Mouse (Mus musculus) liver, embryonic 13.5 days (tissue): ENCODE results near the gene Apopt1. TPM values are rescaled to one million over a fixed set of nuclear protein-coding genes. Genes with fewer than 3 reads are reported as not detected.

Experiments
- ATAC-seq: fragments of 200-750 bp; cut with Nextera tagmentation; 2 replicates; pipeline ENCODE4 v1.8.0; 2017; ENCODE audit warnings: low read depth, mild to moderate bottlenecking, moderate number of reproducible peaks, moderate library complexity
- DNase-seq: peaks from one replicate; pipeline ENCODE4 v3.0.0; 2022
- H3K27ac ChIP-seq: fragments of 300-500 bp; sonication (generic); 2 replicates; pipeline ENCODE4 v1.5.1; 2015; ENCODE audit warnings: moderate library complexity, mild to moderate bottlenecking, inconsistent platforms
- H3K27me3 ChIP-seq: fragments of 300-500 bp; sonication (generic); 2 replicates; pipeline ENCODE4 v1.6.1; 2015; ENCODE audit warnings: mild to moderate bottlenecking, inconsistent platforms
- H3K36me3 ChIP-seq: fragments of 300-500 bp; sonication (generic); 2 replicates; pipeline ENCODE4 v1.6.1; 2015; ENCODE audit warnings: mild to moderate bottlenecking, inconsistent platforms
- H3K4me1 ChIP-seq: fragments of 300-500 bp; sonication (generic); replicated peaks from 2 replicates; pipeline ENCODE4 v1.6.1; 2015; ENCODE audit warnings: inconsistent platforms
- H3K4me2 ChIP-seq: fragments of 300-500 bp; sonication (generic); 2 replicates; pipeline ENCODE4 v1.6.1; 2015; ENCODE audit warnings: inconsistent platforms, mild to moderate bottlenecking, moderate library complexity
- H3K4me3 ChIP-seq: fragments of 300-500 bp; sonication (generic); replicated peaks from 2 replicates; pipeline ENCODE4 v1.5.1; 2015; ENCODE audit warnings: mild to moderate bottlenecking, inconsistent platforms
- H3K9ac ChIP-seq: fragments of 300-500 bp; sonication (generic); 2 replicates; pipeline ENCODE4 v1.6.1; 2015; ENCODE audit warnings: mild to moderate bottlenecking, inconsistent platforms
- H3K9me3 ChIP-seq: fragments of 300-500 bp; sonication (generic); replicated peaks from 2 replicates; pipeline ENCODE4 v1.6.1; 2016; ENCODE audit warnings: inconsistent platforms
- WGBS: fragments of 180-500 bp; shearing (Covaris S2); methylation state at CpG from one replicate; pipeline ENCODE4 v1.1.7; 2015; ENCODE audit not compliant: insufficient replicate concordance; 5-methylcytosine and 5-hydroxymethylcytosine counted together
- polyA plus RNA-seq: library from polyadenylated mRNA; unstranded; fragments of >200 nt; fragmentation: Nextera tagmentation; extraction: Ambion mirVana; gene quantifications from 2 replicates; pipeline ENCODE4 v1.2.1, GENCODE M21; 2015

Apopt1 gene
- polyA plus RNA-seq, 1 experiment from 2014 or later: 28.8 TPM

DNA sequence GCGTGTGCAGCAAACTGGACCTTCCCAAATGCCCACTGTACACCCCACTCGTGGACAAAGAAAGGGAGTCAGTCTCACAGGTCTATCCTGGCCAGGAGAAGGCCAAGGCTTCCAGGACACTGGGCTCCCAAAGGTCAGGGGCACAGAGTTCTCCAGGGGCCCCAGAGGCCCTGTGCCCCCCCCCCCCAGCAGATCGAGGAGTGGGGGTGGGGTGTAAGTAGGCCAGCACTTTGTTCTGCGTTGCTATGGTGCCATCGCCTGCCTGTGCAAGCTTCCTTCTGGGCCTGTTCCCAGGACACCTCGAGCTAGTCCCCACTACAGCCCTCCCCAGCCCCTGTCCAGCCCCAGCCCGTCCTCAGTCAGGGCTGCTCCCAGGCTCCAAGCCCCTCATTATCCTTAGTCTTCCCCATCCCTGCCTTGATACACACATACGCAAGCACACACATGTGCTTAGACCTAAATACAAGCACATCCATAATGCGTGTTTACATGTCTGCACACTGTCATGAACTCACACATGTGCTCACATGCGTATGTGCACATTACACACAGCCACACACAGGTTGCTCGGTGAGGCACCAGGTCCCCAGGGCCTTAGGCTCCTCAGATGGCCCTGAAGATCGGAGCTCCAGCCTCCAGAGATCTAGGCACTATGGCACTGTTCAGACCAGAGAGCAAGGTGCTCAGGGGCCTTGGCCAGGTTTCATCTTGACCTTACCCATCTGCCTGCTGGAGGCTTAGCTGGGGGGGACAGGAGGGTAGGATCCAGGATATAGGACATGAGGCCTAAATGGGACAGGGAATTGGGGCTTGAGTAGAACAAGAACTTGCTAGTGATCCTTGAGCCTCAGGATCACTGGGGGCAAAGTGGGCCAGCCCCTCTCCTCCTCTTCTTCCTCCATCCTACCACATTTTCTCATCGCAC lies 17.9 kb upstream of the Apopt1 start:
- H3K4me3 ChIP-seq: no peak overlapping the region
- DNase-seq (no peak), ATAC-seq (no peak)
- no peaks in the 10 kb centered on the region for H3K36me3 ChIP-seq
- H3K9me3 ChIP-seq: no peaks in the 10 kb centered on the region
- 0 out of 2 replicates have a peak overlapping the region, but pooled peaks have one; percentile 34 for H3K27ac ChIP-seq
- WGBS: 56% methylated on average over 13 of the region's 13 CpGs
- peaks cover 39% of the 10 kb centered on the region for H3K4me1 ChIP-seq
- no peak overlapping the region for H3K9ac ChIP-seq
- H3K27me3 ChIP-seq: 0 out of 2 replicates have a peak, but pooled peaks cover 3% of the 10 kb centered on the region
- H3K4me2 ChIP-seq: no peak overlapping the region

DNA sequence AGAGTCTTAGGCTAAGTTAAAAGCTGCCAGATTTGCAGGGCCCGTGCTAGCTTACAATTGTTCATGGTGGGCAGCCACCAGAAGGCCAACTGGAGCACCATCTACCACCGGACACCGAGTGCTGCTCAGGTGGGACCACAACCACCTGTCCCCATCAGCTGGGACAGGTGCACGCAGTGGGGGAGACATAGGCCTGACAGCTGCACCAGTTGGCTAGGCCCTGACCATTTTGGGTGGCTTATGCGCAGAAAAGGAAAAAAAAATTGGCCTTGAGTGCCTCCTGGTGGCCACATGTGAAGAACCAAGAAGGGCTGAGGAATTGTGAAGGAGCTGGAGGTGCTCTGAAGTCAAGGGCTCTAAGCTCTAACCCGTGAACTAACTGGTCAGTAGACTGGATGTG lies 16.8 kb upstream of the Apopt1 start:
- Histone ChIP-seq H3K4me2 (no peak overlapping the region), H3K27me3 (0 out of 2 replicates have a peak, but pooled peaks cover 3% of the 10 kb centered on the region), H3K27ac (no peak overlapping the region), H3K9me3 (no peaks in the 10 kb centered on the region), H3K4me3 (no peak overlapping the region), H3K4me1 (peaks cover 39% of the 10 kb centered on the region), H3K36me3 (no peaks in the 10 kb centered on the region), H3K9ac (no peak overlapping the region)
- peak; percentile 45 for DNase-seq
- no peak for ATAC-seq
- 24% methylated on average over 6 of the region's 6 CpGs for WGBS

DNA sequence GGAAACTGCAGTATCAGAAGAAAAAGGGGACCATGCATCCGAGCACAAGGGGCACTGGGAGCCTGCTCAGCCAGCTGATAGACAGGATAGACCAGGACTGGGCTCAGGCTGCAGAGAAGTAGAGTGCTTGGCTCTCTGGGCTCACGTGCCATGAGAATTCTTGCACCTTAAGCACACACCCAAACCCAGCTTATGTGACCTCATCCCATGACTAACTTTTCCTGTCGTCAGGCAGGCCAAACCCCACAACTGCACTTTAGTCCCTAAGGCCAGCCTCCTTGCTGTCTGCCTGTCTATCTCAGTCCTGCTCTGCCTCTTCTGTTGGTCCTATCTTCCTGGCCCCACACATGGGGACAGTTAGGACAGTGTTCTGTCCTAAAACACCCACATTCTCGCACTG lies 15.4 kb upstream of the Apopt1 start:
- no peaks in the 10 kb centered on the region for H3K36me3 ChIP-seq
- H3K27ac ChIP-seq: no peak overlapping the region
- H3K9me3 ChIP-seq: no peaks in the 10 kb centered on the region
- H3K4me3 ChIP-seq: no peak overlapping the region
- no peak overlapping the region for H3K9ac ChIP-seq
- ATAC-seq (no peak), DNase-seq (no peak)
- WGBS: 44% methylated on average over 4 of the region's 4 CpGs
- H3K4me1 ChIP-seq: peaks cover 28% of the 10 kb centered on the region
- H3K4me2 ChIP-seq: no peak overlapping the region
- 0 out of 2 replicates have a peak, but pooled peaks cover 3% of the 10 kb centered on the region for H3K27me3 ChIP-seq

DNA sequence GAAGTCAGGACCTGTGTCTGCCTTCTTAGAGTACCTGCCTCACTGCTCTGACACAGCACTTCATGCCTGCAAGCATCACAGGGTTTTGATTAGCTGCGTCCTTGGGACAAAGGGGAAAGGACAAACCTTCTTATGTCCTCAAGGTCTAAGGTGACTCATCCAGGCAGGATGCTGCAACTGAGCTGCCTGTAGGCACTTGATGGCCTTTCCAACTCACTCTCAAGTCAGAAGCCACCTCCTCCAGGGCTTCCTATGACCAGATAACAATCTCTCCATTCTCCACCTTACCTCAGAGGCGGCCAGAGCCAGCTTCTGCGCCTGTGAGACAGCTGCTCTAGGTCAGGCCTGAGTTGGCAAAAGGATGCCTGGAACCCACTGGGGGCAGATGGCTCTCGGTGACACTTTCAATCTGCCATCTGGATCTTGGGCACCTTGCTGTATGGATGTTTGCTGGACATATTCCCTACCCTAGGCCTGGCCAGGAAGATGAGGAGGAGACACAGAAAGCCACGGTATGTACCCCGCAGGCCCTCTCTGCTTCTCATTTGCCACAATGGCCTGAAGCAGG lies 14.6 kb upstream of the Apopt1 start:
- H3K27me3 ChIP-seq: 0 out of 2 replicates have a peak, but pooled peaks cover 3% of the 10 kb centered on the region
- WGBS: 74% methylated on average over 6 of the region's 6 CpGs
- no peak overlapping the region for H3K4me3 ChIP-seq
- no peaks in the 10 kb centered on the region for H3K36me3 ChIP-seq
- H3K9ac ChIP-seq: no peak overlapping the region
- H3K4me1 ChIP-seq: peaks cover 20% of the 10 kb centered on the region
- H3K27ac ChIP-seq: no peak overlapping the region
- H3K9me3 ChIP-seq: no peaks in the 10 kb centered on the region
- no peak overlapping the region for H3K4me2 ChIP-seq
- ATAC-seq (no peak), DNase-seq (no peak)

DNA sequence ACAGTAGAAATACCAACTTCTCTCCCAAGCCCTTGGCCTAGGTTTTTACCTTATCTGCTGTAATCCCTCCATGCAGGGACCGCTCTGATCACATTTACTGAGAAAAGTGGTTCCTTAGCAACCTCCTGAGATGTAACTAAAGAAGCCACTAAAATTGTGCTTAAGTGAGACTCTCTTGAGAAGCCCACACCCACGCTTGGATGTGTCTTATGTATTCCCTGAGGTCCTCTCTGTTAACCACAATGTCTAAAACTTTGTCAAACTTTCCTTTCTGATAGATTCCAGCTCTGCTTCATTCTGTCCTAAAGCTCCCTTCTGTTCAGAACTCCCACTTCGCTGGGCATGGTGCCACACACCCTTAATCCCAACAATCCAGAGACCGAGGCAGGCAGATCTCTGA lies 13.5 kb upstream of the Apopt1 start:
- H3K27ac ChIP-seq: no peak overlapping the region
- DNase-seq (no peak), ATAC-seq (no peak)
- H3K9me3 ChIP-seq: no peaks in the 10 kb centered on the region
- 0 out of 2 replicates have a peak, but pooled peaks cover 3% of the 10 kb centered on the region for H3K27me3 ChIP-seq
- no peaks in the 10 kb centered on the region for H3K36me3 ChIP-seq
- 69% methylated on average over 4 of the region's 4 CpGs for WGBS
- no peak overlapping the region for H3K4me3 ChIP-seq
- no peak overlapping the region for H3K4me2 ChIP-seq
- H3K4me1 ChIP-seq: peaks cover 9% of the 10 kb centered on the region
- H3K9ac ChIP-seq: no peak overlapping the region

DNA sequence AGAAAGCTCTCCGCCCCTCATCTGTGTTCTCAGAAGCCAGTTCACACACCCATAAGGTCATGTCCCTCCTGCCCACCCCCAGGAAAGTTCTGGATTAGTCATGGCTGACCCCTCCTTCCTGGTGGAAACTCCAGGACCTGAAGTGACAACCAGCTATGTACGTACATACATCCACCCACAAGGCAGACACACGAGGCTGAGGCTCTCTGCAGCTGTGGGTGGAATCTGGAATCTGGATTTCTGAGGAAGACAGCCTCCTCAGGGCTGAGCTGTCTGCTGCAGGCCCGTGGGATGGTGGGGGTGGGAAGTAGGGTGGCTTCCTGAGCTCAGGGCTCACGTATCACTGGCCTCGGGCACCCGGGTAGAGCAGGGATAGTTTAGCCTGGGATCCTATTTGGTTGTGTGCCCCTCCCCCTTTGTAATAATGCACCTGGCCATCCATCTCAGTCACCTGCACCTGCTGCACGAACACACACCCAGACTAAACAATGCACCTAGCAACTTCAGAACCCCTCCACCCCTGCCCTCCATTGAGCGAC lies 12.1 kb upstream of the Apopt1 start:
- 0 out of 2 replicates have a peak, but pooled peaks cover 3% of the 10 kb centered on the region for H3K27me3 ChIP-seq
- no peak overlapping the region for H3K9ac ChIP-seq
- DNase-seq (no peak), ATAC-seq (no peak)
- H3K4me3 ChIP-seq: no peak overlapping the region
- no peaks in the 10 kb centered on the region for H3K4me1 ChIP-seq
- H3K4me2 ChIP-seq: no peak overlapping the region
- H3K36me3 ChIP-seq: no peaks in the 10 kb centered on the region
- 69% methylated on average over 9 of the region's 9 CpGs for WGBS
- H3K9me3 ChIP-seq: no peaks in the 10 kb centered on the region
- H3K27ac ChIP-seq: no peak overlapping the region

DNA sequence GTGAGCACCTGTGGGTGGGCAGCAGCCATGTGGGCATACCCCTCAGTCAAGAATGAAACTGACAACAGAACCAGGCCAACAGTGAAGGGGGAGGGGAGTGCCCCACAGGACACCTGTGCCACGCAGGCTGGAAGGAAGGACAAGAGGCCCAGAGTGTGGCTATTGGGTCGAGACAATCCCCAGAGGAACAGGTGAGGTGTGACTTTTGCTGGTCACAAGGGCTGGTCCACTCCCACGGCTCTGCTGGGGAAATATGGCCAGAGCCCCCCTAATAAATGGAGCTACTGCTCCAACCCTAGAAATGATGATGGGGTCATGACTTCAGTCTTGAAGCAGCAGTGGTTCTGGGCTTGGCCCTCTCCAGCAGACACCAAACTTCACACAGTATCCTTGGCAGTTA lies 9.8 kb upstream of the Apopt1 start:
- no peak for DNase-seq
- Histone ChIP-seq H3K4me1 (no peaks in the 10 kb centered on the region), H3K36me3 (peaks cover 7% of the 10 kb centered on the region; the same call in 1 of the 2 replicates), H3K9ac (no peak overlapping the region), H3K4me3 (no peak overlapping the region), H3K9me3 (no peaks in the 10 kb centered on the region), H3K27ac (no peak overlapping the region), H3K27me3 (0 out of 2 replicates have a peak, but pooled peaks cover 3% of the 10 kb centered on the region), H3K4me2 (no peak overlapping the region)
- ATAC-seq: no peak
- 64% methylated on average over 3 of the region's 3 CpGs for WGBS

DNA sequence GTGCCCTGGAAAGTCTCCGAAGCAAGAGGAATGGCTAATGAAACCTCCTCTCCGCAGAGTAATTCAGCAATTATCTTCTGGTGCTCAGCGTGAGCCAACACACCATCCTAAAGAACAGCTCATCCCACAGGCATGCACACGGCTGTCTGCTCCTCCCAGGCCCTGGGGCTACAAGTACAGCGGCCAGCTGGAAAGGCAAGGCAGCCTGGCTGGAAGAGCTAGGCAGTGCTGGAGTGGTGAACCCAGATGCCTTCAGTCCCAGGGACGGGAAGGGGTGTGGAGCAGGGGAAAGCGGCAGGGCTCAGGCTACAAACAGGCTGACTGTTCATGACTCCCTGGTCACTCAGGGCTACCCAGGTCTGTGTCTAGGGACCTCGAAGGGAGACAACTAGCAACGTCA lies 8.5 kb upstream of the Apopt1 start:
- no peaks in the 10 kb centered on the region for H3K4me1 ChIP-seq
- ATAC-seq (no peak), DNase-seq (no peak)
- no peak overlapping the region for H3K9ac ChIP-seq
- no peak overlapping the region for H3K27ac ChIP-seq
- no peak overlapping the region for H3K4me2 ChIP-seq
- WGBS: 56% methylated on average over 9 of the region's 9 CpGs
- no peak overlapping the region for H3K4me3 ChIP-seq
- peaks cover 18% of the 10 kb centered on the region for H3K36me3 ChIP-seq
- no peaks in the 10 kb centered on the region for H3K27me3 ChIP-seq
- H3K9me3 ChIP-seq: no peaks in the 10 kb centered on the region

DNA sequence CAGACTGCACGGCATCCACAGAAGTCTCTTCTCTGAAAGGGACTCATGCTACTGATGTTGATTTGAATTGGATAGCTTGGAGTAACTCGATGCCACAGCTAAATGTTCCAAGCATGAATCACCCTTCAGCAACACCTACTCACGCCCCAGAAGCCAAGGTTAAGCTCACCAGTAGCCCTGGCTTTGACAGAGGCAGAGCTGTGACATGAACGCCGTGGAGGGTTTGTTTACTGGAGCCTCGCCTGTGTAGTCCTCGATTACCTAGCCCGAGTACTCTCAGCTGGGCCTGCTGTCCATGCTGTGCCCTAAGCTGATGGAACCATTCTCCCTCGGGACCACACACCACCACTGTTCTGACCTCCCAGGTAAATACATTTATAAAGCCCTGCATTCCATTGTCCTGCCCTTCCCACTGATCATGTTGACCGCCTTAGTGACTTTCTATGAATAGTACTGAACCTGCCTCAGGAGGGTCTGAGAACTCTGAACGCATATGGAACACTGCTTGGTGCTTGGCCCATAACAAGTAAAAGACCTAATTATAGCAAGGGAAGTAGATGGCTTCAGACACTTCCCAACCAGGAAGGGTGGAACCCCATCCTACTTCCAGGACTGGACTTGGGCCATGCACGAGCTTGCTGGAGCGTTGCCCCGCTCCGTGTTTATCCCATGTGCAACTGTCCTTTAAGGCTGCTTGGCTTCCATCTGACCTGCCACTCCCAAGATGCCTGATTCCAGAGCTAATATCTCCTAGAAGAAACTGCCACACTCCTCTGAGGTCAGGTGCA lies 7.7 kb upstream of the Apopt1 start:
- H3K27ac ChIP-seq: no peak overlapping the region
- no peaks in the 10 kb centered on the region; the same call in 1 of the 2 replicates for H3K4me1 ChIP-seq
- H3K4me3 ChIP-seq: no peak overlapping the region
- H3K27me3 ChIP-seq: no peaks in the 10 kb centered on the region
- H3K9me3 ChIP-seq: no peaks in the 10 kb centered on the region
- peaks cover 26% of the 10 kb centered on the region for H3K36me3 ChIP-seq
- no peak overlapping the region for H3K4me2 ChIP-seq
- ATAC-seq (no peak), DNase-seq (no peak)
- 70% methylated on average over 15 of the region's 15 CpGs for whole genome bisulfite sequencing
- no peak overlapping the region for H3K9ac ChIP-seq

DNA sequence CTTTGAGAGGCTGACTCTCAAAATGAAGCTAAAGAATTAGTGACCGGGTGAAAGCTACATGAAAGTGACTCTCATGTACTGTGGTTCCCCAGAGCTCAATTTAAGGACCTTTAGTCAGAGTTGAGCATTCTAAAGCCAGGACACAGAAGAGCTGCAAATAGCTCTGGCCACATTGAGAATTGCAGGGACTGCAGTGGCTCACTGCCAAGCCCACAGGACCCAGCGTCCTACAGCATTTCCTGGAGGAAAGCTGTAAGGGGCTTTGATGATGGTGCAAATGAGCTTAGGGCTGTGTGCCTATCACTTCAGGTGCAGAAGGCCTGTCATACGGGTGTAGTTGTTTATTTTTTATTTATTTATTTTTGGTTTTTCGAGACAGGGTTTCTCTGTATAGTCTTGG lies 4.9 kb upstream of the Apopt1 start:
- no peak overlapping the region for H3K4me2 ChIP-seq
- WGBS: 80% methylated on average over 4 of the region's 4 CpGs
- H3K36me3 ChIP-seq: peaks cover 39% of the 10 kb centered on the region
- ATAC-seq (no peak), DNase-seq (no peak)
- H3K9me3 ChIP-seq: no peaks in the 10 kb centered on the region
- H3K4me1 ChIP-seq: peaks cover 17% of the 10 kb centered on the region
- H3K4me3 ChIP-seq: no peak overlapping the region
- H3K27ac ChIP-seq: no peak overlapping the region
- H3K27me3 ChIP-seq: no peaks in the 10 kb centered on the region
- no peak overlapping the region for H3K9ac ChIP-seq

DNA sequence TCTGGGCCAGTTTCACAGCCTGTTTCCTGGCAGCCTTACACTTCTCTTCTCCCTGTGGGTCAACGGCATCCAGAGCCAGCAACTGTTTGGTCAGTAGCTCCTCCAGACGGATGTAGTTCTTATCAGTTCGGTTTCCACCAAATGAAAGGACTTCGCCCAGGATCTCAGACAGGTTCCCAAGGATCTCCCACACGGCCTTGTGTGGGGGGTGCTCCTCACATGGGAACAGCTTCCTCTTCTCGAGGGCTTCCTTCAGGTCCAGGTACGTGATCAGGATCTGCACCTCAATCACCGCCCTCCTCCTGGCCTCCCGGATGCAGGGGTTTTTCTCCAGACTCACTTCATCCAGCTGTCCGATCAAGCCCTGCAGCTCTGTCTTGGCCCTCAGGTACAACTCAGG lies 3.0 kb upstream of the Apopt1 start:
- H3K9ac ChIP-seq: no peak overlapping the region
- H3K27ac ChIP-seq: no peak overlapping the region
- H3K4me1 ChIP-seq: peaks cover 34% of the 10 kb centered on the region
- DNase-seq (no peak), ATAC-seq (no peak)
- H3K4me2 ChIP-seq: no peak overlapping the region
- no peaks in the 10 kb centered on the region for H3K27me3 ChIP-seq
- WGBS: 83% methylated on average over 10 of the region's 10 CpGs
- peaks cover 39% of the 10 kb centered on the region for H3K36me3 ChIP-seq
- H3K9me3 ChIP-seq: no peaks in the 10 kb centered on the region
- H3K4me3 ChIP-seq: no peak overlapping the region
